Mouse (Mus musculus): ENCODE measurements at regions not wholly inside any gene's neighbourhood (a gene's known extent, or its start where the extent isn't known, plus 50 kb on each side); places are given as distances from the start of the nearest gene placed in this dataset.

DNA sequence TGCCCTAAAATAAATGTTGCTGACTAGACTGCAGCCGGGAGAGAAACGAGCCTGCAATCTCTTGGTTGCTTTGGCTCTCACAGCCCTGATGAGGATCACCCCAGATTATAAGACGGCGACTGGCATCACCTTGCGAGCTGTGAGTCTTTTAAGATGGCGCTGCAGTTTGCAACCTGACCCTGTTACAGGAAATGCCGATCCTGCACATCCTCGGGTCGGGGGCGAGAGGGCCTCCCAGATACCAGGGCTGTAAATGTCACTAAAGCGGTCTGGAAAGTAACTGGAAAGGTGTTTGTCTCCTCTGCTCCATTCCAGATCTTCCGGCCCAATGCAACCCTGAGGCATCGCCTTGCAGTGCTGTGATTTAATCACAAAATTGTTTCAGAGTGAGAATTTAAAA is 53.4 kb downstream of the Cartpt start:
- peak; percentile 58 for DNase-seq (ENCODE audit: low spot score)

DNA sequence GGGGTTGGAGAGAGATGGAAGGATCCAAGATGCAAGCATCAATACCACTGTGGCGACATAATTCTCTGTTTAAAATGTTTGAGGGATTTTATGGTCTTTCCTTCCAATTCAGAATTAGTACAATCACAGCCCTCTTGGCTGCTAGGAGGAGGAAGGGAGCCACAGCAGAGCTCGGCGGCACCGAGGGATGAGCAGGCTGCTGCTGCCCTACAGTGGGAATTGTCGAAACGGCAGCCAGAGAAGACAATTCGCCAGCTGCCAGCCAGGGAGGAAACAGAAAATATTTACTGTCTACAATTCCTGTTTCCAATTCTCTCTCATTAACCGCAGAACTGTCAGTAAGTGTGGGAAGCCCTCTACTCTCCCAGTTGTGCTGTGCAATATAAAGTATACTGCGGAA is 58.3 kb downstream of the Cartpt start:
- peak; percentile 78 for DNase-seq (ENCODE audit: low spot score)

DNA sequence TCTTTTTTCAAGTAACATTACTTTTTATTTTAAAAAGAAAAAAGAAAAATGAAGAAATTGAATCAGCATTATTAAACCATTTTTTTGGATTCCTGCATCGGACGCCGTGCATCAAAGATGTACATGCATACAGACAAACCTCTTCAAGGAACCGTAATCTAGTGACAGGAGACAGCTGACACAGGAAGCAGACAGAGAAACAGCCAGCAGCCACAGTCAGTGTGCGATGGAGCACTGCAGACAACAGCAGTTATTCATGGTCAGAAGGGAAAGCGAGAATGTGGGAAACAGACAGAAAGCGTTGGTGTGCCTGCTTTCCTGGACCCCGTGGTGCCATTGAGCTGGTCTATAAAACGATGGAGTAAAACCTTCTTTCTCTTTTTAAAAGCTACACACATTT is 61.4 kb downstream of the Cartpt start:
- DNase-seq (ENCODE audit: low spot score): no peak

DNA sequence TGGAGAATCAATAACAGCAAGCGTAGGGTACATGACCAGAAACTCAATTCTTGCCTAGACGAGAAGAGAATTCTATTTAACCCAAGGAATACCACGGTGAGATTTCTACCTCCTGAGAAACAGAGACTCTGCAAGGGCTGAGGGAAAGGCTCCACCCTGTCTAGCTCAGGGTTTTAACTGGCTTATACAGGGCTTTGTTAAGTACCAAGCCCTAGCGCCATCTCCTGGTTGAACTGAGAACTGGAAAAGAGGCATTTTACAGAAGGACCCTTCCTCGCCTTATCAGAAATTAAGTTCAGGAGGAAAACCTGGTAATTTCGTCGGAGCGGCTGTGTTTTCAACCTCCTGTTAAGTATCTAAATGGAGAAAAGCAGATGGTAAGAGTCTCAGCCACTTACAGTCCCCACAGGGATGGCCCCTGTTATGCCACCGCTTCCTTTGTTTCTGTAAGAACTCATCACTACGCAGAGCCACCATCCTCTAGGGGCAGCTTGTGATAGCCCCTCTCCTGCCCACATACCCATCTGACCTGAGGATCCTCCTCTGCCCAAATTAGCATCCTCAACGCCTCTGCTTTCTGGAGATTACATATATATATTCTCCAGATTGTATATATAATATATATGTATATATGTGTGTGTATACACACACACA is 63.0 kb downstream of the Cartpt start:
- DNase-seq (ENCODE audit: low spot score): peak; percentile 92

DNA sequence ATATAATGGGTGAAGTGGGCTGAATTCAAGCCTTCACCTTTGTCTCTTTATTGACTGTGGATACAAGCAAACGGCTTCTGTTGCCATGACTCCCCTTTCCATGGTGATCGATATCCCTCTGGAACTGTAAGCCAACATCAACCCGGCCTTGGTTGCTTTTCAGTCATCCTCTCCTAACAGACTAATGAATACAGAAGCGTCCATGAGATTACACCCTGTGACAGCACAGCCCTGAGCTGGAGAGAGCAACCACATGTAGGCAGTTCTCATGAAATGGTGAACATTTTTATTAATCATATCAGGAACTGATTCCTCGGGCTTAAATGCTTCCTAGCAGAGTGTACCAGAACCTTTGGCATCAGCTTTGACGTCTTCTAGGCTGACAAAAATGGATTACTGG is 63.7 kb downstream of the Cartpt start:
- DNase-seq (ENCODE audit: low spot score): no peak

DNA sequence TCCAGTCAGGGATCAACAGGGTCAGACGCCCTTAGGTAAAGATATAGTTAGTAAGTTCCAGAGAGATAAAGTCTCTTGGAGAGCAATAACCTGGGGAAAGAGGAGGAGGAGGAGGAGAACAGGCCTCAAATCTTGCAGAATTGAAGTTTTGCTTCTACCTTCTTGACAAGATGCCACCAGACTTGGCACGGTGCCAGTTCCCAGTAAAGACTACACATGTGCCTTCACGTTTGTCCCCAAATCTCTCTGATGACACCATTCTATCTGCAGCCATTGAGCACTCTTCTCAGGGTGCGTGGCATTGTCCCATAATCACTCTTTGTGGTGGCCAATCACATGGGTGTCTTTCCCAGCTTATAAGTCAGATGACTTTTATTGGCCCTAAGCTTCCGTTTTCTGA is 64.3 kb downstream of the Cartpt start:
- no peak for DNase-seq (ENCODE audit: low spot score)

DNA sequence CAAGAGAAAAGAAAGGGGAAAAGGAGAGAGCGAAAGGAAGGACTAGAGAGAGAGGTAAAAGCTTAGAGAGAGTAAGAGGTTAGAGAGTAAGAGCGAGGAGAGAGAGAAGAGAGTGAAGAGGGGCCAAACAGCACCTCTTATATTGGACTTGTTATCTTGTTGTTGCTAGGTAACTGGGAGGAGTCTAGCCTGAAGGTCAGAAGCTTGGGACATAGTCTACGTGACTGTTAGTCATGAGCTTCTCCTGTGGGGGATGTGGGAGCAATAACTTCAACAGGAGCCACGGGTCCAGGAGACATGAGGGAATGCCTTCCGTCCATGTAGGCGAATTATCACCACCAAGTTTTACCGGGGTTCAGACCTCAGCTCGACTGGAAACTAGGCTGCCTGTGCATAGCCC is 65.4 kb downstream of the Cartpt start:
- DNase-seq (ENCODE audit: low spot score): no peak

DNA sequence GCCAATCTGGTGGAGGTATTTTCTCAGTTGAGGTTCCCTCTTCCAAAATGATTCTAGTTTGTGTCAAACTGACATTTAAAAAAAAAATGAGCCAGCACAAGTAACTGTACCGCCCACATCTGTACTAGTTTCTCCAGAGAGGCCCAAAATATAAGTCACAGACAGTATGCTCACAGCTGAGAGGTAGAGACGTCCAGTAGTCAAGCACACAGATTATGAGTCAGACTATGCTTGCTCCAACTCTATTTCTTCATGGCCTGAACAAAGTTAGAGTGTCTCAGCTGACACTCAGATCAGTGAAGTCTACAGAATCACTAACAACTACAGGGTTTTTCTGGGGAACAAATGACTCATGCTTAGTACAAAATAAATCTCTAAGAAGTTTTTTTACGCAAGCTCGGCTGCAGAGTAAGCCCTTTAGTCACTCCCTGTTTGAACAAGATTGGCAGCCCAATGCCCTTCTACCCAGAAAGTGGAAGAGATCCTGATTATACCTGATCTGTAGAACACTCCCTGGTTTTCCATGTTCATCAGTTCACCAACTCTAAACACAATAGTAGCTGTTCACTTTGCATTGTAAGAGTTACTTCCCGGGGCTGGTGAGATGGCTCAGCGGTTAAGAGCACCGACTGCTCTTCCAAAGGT is 70.7 kb downstream of the Cartpt start:
- DNase-seq (ENCODE audit: low spot score): no peak

DNA sequence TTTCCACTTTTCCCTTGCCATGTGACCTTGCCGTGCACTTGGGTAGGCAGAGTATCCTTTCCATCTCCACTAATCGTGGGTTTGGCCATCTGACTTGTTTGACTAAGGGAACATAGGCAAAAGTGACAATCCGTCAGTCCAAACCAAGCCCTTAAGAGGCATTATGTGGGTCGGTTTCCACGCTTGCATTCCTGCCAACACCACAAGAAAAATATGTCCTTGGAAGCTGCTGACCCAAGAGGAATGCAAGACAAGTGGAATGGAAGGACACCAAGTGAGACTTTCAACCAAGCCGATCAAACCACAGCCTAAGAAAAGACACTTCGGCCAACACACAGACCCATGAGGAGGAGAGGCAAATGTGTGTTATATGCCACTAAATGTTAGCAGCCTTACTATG is 73.3 kb downstream of the Cartpt start:
- no peak for DNase-seq (ENCODE audit: low spot score)

DNA sequence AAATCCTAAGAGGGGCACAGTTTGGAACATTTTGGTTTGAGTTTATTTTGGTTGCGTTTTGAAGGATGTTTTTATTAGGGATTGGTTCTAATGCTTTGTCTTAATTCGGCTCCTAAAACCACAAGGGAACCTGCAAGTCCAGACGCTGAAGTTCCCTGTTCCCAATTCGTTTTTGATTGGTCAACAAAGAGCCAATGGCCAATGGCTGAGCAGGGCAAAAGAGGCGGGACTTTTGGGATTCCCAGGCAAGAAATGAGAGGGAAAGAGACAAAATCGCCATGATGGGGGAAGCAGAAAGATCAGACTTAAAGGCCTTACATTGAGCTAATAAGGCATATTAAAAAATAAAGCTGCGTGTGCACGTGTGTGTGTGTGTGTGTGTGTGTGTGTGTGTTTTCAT is 76.3 kb downstream of the Cartpt start:
- DNase-seq (ENCODE audit: low spot score): no peak

DNA sequence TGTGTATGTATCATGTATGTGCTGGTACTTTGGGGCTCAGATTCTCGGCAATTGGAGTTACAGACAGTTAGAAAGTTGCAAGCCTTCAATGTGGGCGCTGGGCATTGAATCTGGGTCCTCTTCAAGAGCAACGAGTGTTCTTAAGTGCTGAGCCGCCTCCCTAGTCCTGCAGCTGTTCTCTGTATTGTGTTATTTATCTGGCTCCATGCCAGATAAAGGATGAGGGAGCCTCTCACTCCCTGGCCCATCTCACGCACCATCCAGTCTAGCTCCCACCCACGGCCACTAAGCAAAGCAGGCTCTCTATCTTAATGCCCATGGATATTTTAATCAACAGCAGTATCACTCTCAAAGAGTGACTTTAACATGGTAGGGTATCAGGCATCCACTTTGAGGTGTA is 84.2 kb downstream of the Cartpt start:
- DNase-seq (ENCODE audit: low spot score): no peak

DNA sequence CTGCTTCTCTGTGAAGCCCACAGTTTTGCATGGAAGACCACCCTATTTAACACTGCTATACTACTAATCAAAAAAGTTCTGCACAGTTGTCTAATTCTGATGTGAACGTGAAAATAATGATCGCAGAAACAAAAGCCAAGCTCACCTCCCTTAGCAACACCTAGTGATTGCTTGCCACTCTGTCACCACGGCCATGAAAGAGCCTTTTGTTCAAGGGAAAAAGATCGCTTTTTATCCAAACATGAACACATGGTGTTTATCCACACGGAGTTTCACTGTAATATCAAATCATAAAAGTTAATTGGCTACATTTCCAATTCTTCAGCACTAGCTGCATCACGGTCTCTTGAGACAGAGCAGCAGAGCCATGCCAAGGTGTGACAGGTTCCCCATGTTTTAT is 85.1 kb downstream of the Cartpt start:
- DNase-seq (ENCODE audit: low spot score): no peak

DNA sequence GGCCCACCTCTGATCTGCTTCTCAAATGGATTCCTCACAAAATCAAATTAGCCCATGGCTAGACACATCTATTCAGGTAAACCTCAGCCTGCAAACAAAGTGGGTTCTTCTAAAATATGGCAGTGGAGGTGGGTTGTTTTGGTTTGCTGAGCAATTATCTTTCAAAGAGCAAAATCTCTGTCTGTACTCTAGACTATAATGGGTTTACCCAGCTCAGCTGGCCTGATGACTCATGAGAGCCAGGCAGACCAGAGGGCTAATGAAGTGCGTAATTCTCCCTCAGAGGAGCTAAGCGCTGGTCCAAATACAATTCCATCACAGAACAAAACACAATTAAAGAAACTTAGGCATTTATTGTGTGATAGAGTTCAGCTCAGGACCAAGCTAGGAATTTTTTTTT is 86.1 kb downstream of the Cartpt start:
- DNase-seq (ENCODE audit: low spot score): no peak

DNA sequence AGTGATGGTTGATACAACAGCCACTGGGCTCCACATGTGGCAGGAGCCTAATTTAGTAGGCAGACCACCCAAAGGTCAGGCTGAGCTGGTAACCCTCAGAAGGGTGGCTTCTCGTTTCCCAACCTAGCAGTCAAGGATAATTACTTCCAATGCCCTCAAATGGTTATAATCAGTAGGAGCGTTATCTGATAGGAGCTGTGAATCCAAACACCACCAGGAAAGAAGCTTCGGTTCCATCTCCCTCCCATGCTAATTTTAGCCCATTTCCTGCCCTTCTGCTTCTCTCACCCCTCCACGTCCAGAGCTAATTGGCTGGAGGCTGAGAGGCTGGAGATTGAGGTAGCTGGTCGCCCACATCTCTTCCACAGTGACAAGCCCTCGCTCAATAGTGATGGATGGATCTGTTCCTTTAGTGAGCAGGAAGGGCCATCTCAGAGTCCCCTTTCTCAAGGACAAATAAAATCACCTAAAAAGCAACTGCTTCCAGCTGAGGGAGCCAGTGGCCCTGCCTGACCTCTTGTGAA is 86.8 kb downstream of the Cartpt start:
- DNase-seq (ENCODE audit: low spot score): peak; percentile 39

DNA sequence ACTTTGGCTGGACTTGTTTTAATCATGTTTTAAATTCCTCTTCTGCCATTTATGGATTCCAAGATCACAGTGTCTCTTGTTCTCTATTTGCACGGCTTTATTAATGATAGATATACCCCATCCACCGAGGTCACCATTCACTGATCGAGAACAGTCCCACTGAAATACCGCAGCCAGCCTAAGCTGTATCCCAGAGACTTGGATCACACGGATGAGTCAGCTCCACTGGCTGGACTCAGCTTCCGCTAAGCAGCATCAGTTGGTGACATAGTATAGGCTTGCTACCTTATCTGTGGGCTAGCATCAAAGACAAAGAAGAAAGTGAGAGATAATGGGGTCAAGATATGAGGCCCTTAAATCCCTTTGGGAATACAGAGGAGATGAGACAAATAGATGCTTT is 106.4 kb downstream of the Cartpt start:
- DNase-seq (ENCODE audit: low spot score): no peak

DNA sequence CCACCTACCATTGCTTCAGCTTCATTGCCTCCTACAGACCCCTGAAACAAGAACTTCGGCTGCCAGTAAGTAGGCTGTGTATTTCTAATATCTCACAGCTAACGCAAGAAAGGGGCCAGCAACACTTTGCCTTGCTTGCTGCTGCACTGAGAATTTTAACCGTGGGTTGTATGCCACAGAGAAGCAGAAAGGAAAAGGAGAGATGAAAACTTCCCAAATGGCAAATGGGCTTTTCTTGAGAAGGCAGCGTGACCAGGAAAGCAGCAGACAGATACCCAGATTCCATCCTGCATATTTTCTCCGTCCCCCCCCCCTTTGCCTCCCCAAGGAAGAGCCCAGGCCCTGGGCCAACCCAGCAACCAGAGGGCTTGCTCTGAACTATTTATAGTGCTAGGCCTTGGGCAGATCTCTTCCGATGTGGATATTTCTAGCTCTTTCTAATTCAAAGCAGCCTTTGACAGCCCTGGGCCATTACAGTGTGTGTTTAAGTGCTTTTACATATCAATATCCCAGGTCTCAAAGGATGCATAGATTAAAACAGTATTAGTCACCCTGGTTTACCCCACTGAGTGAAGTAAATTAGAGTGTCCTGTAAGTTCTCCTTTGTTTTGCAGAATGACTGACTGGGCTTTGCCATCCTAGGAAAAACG is 107.0 kb downstream of the Cartpt start:
- DNase-seq (ENCODE audit: low spot score): no peak

DNA sequence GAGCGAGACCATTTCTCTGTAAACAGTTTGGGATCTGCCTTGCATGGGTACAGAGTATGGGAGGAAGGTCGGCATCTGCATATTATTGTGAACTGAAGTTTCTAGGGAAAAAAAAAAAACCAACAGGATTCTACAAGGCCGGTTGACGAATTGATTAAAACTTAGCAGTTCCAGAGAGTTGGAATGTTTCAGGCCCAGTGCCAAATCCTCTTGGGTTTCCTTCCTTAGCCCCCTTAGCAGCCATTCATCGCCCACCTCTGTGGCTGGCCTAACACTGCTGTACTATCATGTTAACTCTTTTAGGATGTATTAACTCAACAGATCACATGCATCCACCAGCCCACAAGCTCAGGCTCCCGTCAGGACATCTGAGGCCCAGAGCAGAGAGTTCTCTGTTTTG is 107.9 kb downstream of the Cartpt start:
- DNase-seq (ENCODE audit: low spot score): no peak

DNA sequence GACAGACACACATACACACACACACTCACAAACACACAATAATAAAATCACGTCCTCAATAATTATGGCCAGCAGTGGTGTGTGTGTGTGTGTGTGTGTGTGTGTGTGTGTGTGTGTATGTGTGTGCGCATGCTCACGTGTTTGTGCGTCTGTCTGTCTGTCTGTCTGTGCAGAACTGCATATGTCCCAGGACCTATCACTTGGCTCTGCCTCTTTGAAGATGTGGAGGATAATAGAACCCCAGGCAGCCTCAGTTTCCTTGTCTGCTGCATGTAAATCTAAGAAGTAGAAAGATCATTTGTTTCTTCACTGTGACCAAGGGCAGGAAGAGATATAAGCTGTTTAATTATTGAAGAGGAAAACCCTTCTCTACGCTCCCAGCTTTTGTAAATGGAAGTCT is 109.9 kb downstream of the Cartpt start:
- no peak for DNase-seq (ENCODE audit: low spot score)

DNA sequence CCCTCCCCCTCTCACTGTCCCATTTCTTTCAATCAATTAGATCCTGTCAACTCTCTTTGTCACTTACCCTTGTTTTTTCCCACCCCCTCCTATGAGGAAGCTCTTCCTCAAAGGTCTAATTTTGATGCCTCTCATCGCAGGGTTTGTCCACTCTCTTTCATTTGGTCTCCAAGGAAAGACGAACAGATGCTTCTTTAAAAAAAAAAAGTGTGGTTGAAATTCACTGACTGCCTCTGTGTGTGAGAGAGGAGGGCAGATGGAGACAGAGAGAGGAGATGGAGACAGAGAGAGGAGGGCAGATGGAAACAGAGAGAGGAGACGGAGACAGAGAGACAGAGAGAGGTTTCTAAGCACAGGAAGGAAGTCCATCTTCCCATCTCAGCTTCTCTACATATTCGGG is 113.1 kb downstream of the Cartpt start:
- no peak for DNase-seq (ENCODE audit: low spot score)

DNA sequence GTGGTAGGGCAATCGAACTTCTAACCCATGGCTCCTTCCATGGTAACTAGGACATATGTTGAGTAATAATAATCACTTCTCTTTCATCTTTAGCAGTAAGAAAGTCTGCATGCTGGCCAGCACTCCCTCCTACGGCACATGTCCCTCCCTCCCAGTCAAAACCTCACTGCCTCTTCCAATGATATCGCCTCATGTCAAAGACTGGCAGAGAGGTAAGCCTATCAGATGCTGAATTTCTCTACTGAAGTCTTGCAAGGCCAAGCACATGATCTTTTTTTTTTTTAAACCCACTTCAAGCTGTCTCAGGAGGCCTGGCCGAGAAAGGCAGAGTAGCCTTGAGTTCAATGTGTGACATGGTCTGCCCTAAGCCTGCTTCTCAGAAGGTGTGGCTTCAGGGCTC is 115.5 kb downstream of the Cartpt start:
- DNase-seq (ENCODE audit: low spot score): no peak

DNA sequence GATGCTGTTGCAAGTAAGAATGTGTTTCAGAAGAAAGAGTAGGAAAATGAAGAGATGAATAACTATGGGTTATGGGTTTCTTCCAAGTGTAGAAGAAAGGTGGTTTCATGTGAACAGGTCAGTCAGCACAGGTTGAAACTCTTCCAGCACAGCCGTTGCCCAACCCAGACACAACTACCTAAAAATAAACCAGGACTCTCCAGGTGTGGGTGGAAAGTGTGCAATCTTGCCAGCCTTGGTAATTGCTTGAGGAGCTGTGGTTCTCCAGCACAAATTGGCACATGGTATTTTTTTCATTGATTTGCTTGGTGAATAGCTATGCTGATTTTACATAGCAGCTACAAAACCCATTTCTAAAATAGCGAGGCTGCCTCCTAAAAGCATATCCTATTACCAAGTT is 116.6 kb downstream of the Cartpt start:
- no peak for DNase-seq (ENCODE audit: low spot score)

DNA sequence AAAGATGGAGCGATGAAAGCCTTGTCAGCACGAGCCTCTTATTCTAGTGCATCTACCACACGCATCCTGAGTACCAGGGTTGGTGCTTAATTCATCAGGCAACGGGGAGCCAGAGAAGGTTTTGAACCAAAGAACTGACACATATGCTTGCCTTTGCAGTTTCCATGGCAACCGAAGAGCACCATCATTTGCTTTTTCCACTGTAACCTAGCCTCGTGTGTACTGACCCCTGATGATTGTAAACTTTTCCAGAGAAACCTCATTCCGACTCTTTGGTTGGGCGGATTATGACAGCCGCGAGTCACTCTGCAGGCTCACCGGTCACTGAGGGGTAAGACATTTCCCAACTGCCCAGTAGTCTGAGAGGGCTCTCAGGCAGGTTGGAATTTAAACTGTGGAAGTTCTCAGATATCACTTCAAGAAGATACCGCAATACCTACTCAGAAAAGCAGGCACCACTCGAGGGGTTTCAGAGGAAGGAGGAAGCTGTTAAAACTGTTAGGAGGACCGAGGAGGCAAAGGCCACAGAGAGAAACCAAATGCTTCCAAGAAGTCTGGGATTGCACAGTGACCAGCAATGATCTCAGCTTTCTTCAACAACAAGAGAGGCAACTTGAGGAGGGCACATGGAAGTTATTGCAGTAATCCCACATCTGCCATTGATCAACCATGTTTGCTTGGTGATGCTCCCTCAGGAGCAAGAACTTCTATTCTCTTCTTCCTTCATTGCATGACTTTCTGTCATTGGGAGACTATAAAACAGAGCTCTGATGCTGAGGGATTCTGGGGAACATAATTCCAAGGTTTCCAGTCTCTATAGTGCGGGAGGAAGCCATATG is 117.8 kb downstream of the Cartpt start:
- DNase-seq (ENCODE audit: low spot score): no peak

DNA sequence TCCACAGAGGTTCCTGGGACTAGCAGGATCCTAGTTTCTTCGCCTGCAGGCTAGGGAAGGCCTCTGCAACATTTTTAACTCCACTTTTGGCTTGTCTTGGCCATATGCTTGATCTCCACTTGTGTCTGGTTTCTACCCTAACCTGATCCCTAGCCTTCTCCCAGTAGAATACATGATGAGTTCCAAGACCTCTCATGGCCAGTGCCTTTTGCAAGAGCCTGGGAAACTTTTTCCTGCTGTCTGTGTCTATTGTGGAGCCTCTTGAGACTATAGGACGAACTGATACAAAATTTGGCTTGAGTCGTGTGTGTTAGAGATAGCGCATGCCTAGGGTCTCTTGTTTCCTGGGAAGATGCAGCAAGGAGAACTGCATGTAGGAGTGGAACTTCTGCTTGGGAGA is 119.3 kb downstream of the Cartpt start:
- no peak for DNase-seq (ENCODE audit: low spot score)
